Mouse (Mus musculus): ENCODE data around the gene Tex13b. TPM values are rescaled to one million over a fixed set of nuclear protein-coding genes. Genes with fewer than 3 reads are reported as not detected.
"Not testable (repeated sequence)": the region's sequence is repeated elsewhere in the genome, so short reads cannot be mapped to it uniquely, and the experiment has no call there.

Tex13b gene
- polyA plus RNA-seq (2014; fragmentation: Nextera tagmentation; extraction: Ambion mirVana), result not detected in 2 replicates

GRCm38 (mm10) chrX:140813312-140814006, at the start of gene Tex13b:
Tex13b (minus strand) TSS chrX:140813433.
- H3K36me3 ChIP-seq (ENCODE audit: control insufficient read depth, insufficient read depth, low read length), result no peaks in the 10 kb centered on the region
- H3K9ac ChIP-seq (ENCODE audit: low read depth, low read length), result no peak within 1 kb of the TSS
- no peaks in the 10 kb centered on the region for H3K9me3 ChIP-seq (ENCODE audit: control insufficient read depth, low read length)
- H3K4me2 ChIP-seq (ENCODE audit: low read depth, low read length), result no peak within 1 kb of the TSS
- DNase-seq (ENCODE audit: low spot score) (no peak), ATAC-seq (ENCODE audit: low read depth) (no peak)
- 93% methylated on average over 22 of the region's 22 CpGs for WGBS
- peaks cover 4% of the 10 kb centered on the region; the same call in 1 of the 2 replicates for H3K27me3 ChIP-seq (replicated peaks; ENCODE audit: control insufficient read depth, insufficient read depth, low read length)
- H3K4me3 ChIP-seq (ENCODE audit: low read depth, low read length), result no peak within 1 kb of the TSS
- H3K27ac ChIP-seq (replicated peaks; ENCODE audit: low read depth, low read length), result no peak within 1 kb of the TSS
- no peaks in the 10 kb centered on the region for H3K4me1 ChIP-seq (ENCODE audit: control insufficient read depth, insufficient read depth, low read length)

GRCm38 (mm10) chrX:140862760-140863159, 49.5 kb upstream of the Tex13b start:
- DNase-seq (ENCODE audit: low spot score), result no peak

GRCm38 (mm10) chrX:140857445-140857844, 44.2 kb upstream of the Tex13b start:
- Histone ChIP-seq H3K36me3 (ENCODE audit: control insufficient read depth, insufficient read depth, low read length) (no peaks in the 10 kb centered on the region), H3K4me1 (ENCODE audit: control insufficient read depth, insufficient read depth, low read length) (no peaks in the 10 kb centered on the region), H3K4me3 (ENCODE audit: low read depth, low read length) (no peak overlapping the region), H3K4me2 (ENCODE audit: low read depth, low read length) (no peak overlapping the region), H3K9ac (ENCODE audit: low read depth, low read length) (no peak overlapping the region), H3K27ac (replicated peaks; ENCODE audit: low read depth, low read length) (no peak overlapping the region), H3K27me3 (replicated peaks; ENCODE audit: control insufficient read depth, insufficient read depth, low read length) (no peaks in the 10 kb centered on the region), H3K9me3 (ENCODE audit: control insufficient read depth, low read length) (no peaks in the 10 kb centered on the region)
- no peak for ATAC-seq (ENCODE audit: low read depth)
- peak; percentile 8 for DNase-seq (ENCODE audit: low spot score)
- WGBS, result 35% methylated on average over 2 of the region's 2 CpGs

More at GRCm38 (mm10) chrX:140862760-140863159, 49.5 kb upstream of the Tex13b start:
- no peak overlapping the region for H3K9ac ChIP-seq (ENCODE audit: low read depth, low read length)
- H3K9me3 ChIP-seq (ENCODE audit: control insufficient read depth, low read length), result no peaks in the 10 kb centered on the region
- no peak overlapping the region for H3K27ac ChIP-seq (replicated peaks; ENCODE audit: low read depth, low read length)
- no peak overlapping the region for H3K4me3 ChIP-seq (ENCODE audit: low read depth, low read length)
- ATAC-seq (ENCODE audit: low read depth), result no peak
- no peaks in the 10 kb centered on the region for H3K4me1 ChIP-seq (ENCODE audit: control insufficient read depth, insufficient read depth, low read length)
- no peaks in the 10 kb centered on the region for H3K36me3 ChIP-seq (ENCODE audit: control insufficient read depth, insufficient read depth, low read length)
- WGBS, result 89% methylated on average over 6 of the region's 6 CpGs
- H3K4me2 ChIP-seq (ENCODE audit: low read depth, low read length), result no peak overlapping the region
- H3K27me3 ChIP-seq (replicated peaks; ENCODE audit: control insufficient read depth, insufficient read depth, low read length), result peaks cover 12% of the 10 kb centered on the region

DNA sequence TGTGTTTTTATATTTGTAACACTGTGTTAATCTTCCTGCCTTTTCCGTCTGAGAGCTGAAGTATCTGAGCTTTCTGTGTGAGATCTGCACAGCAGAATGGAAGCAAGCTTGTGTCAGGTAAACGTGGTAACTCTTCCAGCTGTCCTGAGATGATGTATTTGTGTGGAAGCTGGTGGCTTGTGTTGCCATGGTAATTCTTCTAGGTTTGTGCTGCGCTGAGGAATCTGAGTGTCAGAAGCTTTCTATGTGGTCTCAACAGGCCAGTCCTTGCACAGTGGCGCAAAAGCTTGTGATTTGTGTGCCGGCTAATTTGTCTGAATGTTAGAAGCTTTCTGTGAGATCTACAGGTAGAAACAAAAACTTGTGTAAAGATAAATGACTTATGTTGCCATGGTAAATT, 43.8 kb upstream of the Tex13b start:
- H3K4me2 ChIP-seq (ENCODE audit: low read depth, low read length); ATAC-seq (ENCODE audit: low read depth); H3K9me3 ChIP-seq (ENCODE audit: control insufficient read depth, low read length); H3K27me3 ChIP-seq (replicated peaks; ENCODE audit: control insufficient read depth, insufficient read depth, low read length); H3K4me3 ChIP-seq (ENCODE audit: low read depth, low read length); H3K4me1 ChIP-seq (ENCODE audit: control insufficient read depth, insufficient read depth, low read length); H3K27ac ChIP-seq (replicated peaks; ENCODE audit: low read depth, low read length); DNase-seq (ENCODE audit: low spot score); H3K9ac ChIP-seq (ENCODE audit: low read depth, low read length); H3K36me3 ChIP-seq (ENCODE audit: control insufficient read depth, insufficient read depth, low read length): not testable (repeated sequence)
- 66% methylated on average over 5 of the region's 5 CpGs for WGBS

GRCm38 (mm10) chrX:140854561-140854960, 41.3 kb upstream of the Tex13b start:
- ATAC-seq (ENCODE audit: low read depth) (no peak), DNase-seq (ENCODE audit: low spot score) (no peak)
- Histone ChIP-seq H3K9me3 (ENCODE audit: control insufficient read depth, low read length) (no peaks in the 10 kb centered on the region), H3K4me2 (ENCODE audit: low read depth, low read length) (no peak overlapping the region), H3K36me3 (ENCODE audit: control insufficient read depth, insufficient read depth, low read length) (no peaks in the 10 kb centered on the region), H3K4me1 (ENCODE audit: control insufficient read depth, insufficient read depth, low read length) (no peaks in the 10 kb centered on the region), H3K27ac (replicated peaks; ENCODE audit: low read depth, low read length) (no peak overlapping the region), H3K27me3 (replicated peaks; ENCODE audit: control insufficient read depth, insufficient read depth, low read length) (no peaks in the 10 kb centered on the region; the same call in 1 of the 2 replicates), H3K9ac (ENCODE audit: low read depth, low read length) (no peak overlapping the region), H3K4me3 (ENCODE audit: low read depth, low read length) (no peak overlapping the region)
- 59% methylated on average over 3 of the region's 3 CpGs for WGBS

DNA sequence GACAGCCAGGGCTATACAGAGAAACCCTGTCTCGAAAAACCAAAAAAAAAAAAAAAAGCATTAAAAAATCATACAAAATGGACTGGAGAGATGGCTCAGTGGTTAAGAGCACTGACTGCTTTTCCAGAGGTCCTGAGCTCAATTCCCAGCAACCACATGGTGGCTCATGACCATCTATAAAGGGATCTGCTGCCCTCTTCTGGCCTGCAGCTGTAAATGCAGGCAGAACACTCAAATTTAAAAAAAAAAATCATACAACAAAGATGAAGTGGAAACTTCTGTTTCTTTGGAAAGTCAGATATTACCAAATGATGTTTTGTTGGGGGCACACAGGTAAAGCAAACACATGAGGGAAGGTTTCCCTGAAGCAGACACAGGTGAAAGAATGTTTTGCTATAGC, 32.2 kb upstream of the Tex13b start:
- not testable (repeated sequence) for ATAC-seq (ENCODE audit: low read depth); H3K36me3 ChIP-seq (ENCODE audit: control insufficient read depth, insufficient read depth, low read length); H3K4me3 ChIP-seq (ENCODE audit: low read depth, low read length); DNase-seq (ENCODE audit: low spot score); H3K9ac ChIP-seq (ENCODE audit: low read depth, low read length); H3K4me1 ChIP-seq (ENCODE audit: control insufficient read depth, insufficient read depth, low read length); H3K27me3 ChIP-seq (replicated peaks; ENCODE audit: control insufficient read depth, insufficient read depth, low read length); H3K4me2 ChIP-seq (ENCODE audit: low read depth, low read length); H3K27ac ChIP-seq (replicated peaks; ENCODE audit: low read depth, low read length); H3K9me3 ChIP-seq (ENCODE audit: control insufficient read depth, low read length)
- WGBS, result 70% methylated on average over 1 of the region's 1 CpGs

DNA sequence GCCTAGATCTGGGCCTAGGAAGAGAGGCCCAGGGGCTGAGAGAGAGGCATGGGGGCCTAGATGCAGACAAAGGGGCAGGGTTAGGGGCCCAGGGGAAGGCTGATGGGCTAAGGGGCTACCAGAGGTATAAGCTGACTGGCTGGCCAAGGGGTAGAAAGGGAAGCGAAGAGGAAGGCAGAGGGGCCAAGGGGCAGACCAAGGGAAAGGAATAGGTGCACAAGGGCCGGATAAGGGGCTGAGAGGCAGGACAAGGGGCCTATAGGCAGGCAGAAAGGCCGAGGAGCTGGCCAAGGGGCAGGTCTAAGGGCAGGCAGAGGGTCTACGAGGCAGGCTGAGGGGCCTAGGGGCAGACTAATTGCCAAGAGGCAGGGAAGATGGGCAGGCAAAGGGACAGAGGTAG, 26.7 kb upstream of the Tex13b start:
- no peak overlapping the region for H3K9ac ChIP-seq (ENCODE audit: low read depth, low read length)
- no peaks in the 10 kb centered on the region for H3K4me1 ChIP-seq (ENCODE audit: control insufficient read depth, insufficient read depth, low read length)
- WGBS, result 66% methylated on average over 4 of the region's 4 CpGs
- H3K4me3 ChIP-seq (ENCODE audit: low read depth, low read length), result no peak overlapping the region
- 0 out of 2 replicates have a peak, but pooled peaks cover 4% of the 10 kb centered on the region for H3K27me3 ChIP-seq (replicated peaks; ENCODE audit: control insufficient read depth, insufficient read depth, low read length)
- no peak overlapping the region for H3K27ac ChIP-seq (replicated peaks; ENCODE audit: low read depth, low read length)
- ATAC-seq (ENCODE audit: low read depth) (no peak), DNase-seq (ENCODE audit: low spot score) (no peak)
- H3K9me3 ChIP-seq (ENCODE audit: control insufficient read depth, low read length), result no peaks in the 10 kb centered on the region
- H3K36me3 ChIP-seq (ENCODE audit: control insufficient read depth, insufficient read depth, low read length), result no peaks in the 10 kb centered on the region
- H3K4me2 ChIP-seq (ENCODE audit: low read depth, low read length), result no peak overlapping the region

DNA sequence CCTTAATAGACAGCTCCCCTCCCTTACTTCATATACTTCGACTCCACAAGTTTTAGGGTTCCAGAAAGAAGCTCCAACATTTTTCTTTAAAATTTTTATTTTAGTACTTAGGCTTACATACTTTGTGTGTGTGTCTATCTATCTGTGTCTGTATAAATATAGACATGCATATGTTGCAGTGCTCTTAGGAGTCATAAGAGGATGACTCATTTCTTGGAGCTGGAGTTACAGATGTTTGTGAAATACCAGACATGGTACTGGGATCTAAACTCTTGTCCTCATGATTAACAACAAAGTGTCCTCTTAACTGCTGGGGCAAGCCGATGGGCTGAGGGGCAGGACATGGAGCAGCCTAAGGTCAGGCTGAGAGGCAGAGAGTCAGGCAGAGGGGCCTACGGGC, 24.8 kb upstream of the Tex13b start:
- H3K27ac ChIP-seq (replicated peaks; ENCODE audit: low read depth, low read length), result no peak overlapping the region
- no peak overlapping the region for H3K9ac ChIP-seq (ENCODE audit: low read depth, low read length)
- 0 out of 2 replicates have a peak, but pooled peaks cover 4% of the 10 kb centered on the region for H3K27me3 ChIP-seq (replicated peaks; ENCODE audit: control insufficient read depth, insufficient read depth, low read length)
- ATAC-seq (ENCODE audit: low read depth) (no peak), DNase-seq (ENCODE audit: low spot score) (no peak)
- no peaks in the 10 kb centered on the region for H3K9me3 ChIP-seq (ENCODE audit: control insufficient read depth, low read length)
- 78% methylated on average over 3 of the region's 3 CpGs for WGBS
- no peak overlapping the region for H3K4me3 ChIP-seq (ENCODE audit: low read depth, low read length)
- no peaks in the 10 kb centered on the region for H3K36me3 ChIP-seq (ENCODE audit: control insufficient read depth, insufficient read depth, low read length)
- no peaks in the 10 kb centered on the region for H3K4me1 ChIP-seq (ENCODE audit: control insufficient read depth, insufficient read depth, low read length)
- no peak overlapping the region for H3K4me2 ChIP-seq (ENCODE audit: low read depth, low read length)

- Histone ChIP-seq H3K4me2 (ENCODE audit: low read depth, low read length) (no peak overlapping the region), H3K9ac (ENCODE audit: low read depth, low read length) (no peak overlapping the region), H3K9me3 (ENCODE audit: control insufficient read depth, low read length) (no peaks in the 10 kb centered on the region), H3K27ac (replicated peaks; ENCODE audit: low read depth, low read length) (no peak overlapping the region), H3K36me3 (ENCODE audit: control insufficient read depth, insufficient read depth, low read length) (no peaks in the 10 kb centered on the region), H3K4me1 (ENCODE audit: control insufficient read depth, insufficient read depth, low read length) (no peaks in the 10 kb centered on the region), H3K27me3 (replicated peaks; ENCODE audit: control insufficient read depth, insufficient read depth, low read length) (0 out of 2 replicates have a peak, but pooled peaks cover 4% of the 10 kb centered on the region), H3K4me3 (ENCODE audit: low read depth, low read length) (no peak overlapping the region)
- WGBS, result 64% methylated on average over 4 of the region's 4 CpGs
- ATAC-seq (ENCODE audit: low read depth) (no peak), DNase-seq (ENCODE audit: low spot score) (no peak)
Observed at GRCm38 (mm10) chrX:140831706-140832105, 18.5 kb upstream of the Tex13b start.

All from embryonic facial prominence, embryonic 14.5 days (tissue).